ENCODE assay signal across 8 mouse cellular contexts in genomic region chr11:29267824-29268223, GRCm38 (mm10). TPM values are rescaled to one million over a fixed set of nuclear protein-coding genes. Genes with fewer than 3 reads are reported as not detected.
A peak's percentile ranks its signal among the peaks of the same experiment; 100 is the strongest.
DNase-seq lines count a peak whose midpoint lies in the region; ATAC-seq and TF ChIP-seq lines count a peak whose summit lies in the region.
"Had no signal": no experiment of that assay in that cellular context is flagged by ENCODE, and none has a peak within 500 bp of the region (broad histone marks: within the 10 kb centered on the region; RNA-seq: fewer than 3 reads in every experiment).

No protein-coding gene starts in this region.

- peak; percentile 8 for DNase-seq in thymus, adult 2 months
- no peak for DNase-seq in thymus, adult 18-20 months
- peak; percentile 35 for DNase-seq in adrenal gland, postnatal 25 days
- DNase-seq in embryonic facial prominence, embryonic 14.5 days (ENCODE audit: low spot score): peak; percentile 64
- DNase-seq in kidney, adult 2 months: peak; percentile 56
- DNase-seq in lung, adult 2 months: no peak
- peak; percentile 25 for DNase-seq in right cerebral cortex, postnatal 14 days

- TF ChIP-seq POLR2A in thymus, adult 2 months (IDR thresholded peaks at IDR 0.05; ENCODE audit: control insufficient read depth, extremely low read depth, insufficient read depth, low read length, poor library complexity): no peak
- no peak for TF ChIP-seq POLR2A in kidney, adult 2 months (IDR thresholded peaks at IDR 0.05; ENCODE audit: low read depth, low read length)
- TF ChIP-seq POLR2A in lung, adult 2 months (IDR thresholded peaks at IDR 0.05; ENCODE audit: borderline replicate concordance, extremely low read depth, low read depth, low read length): no peak

- no peaks in the 10 kb centered on the region for H3K4me1 ChIP-seq in thymus, adult 2 months (replicated peaks; ENCODE audit: control insufficient read depth, insufficient read depth, low read length)
- H3K4me1 ChIP-seq in embryonic facial prominence, embryonic 14.5 days (ENCODE audit: control insufficient read depth, insufficient read depth, low read length): no peaks in the 10 kb centered on the region
- H3K4me1 ChIP-seq in kidney, adult 2 months (ENCODE audit: control insufficient read depth, insufficient read depth, low read length): no peaks in the 10 kb centered on the region
- no peaks in the 10 kb centered on the region for H3K4me1 ChIP-seq in lung, adult 2 months (ENCODE audit: control insufficient read depth, insufficient read depth, low read length)

- no peak overlapping the region for H3K27ac ChIP-seq in thymus, adult 2 months (ENCODE audit: control insufficient read depth, insufficient read depth, low read length)
- no peak overlapping the region for H3K27ac ChIP-seq in embryonic facial prominence, embryonic 14.5 days (replicated peaks; ENCODE audit: low read depth, low read length)
- no peak overlapping the region for H3K27ac ChIP-seq in kidney, adult 2 months (ENCODE audit: insufficient read depth, low read depth, low read length)

- H3K36me3 ChIP-seq in thymus, adult 2 months (ENCODE audit: control insufficient read depth, insufficient read depth, low read length): no peaks in the 10 kb centered on the region
- H3K36me3 ChIP-seq in embryonic facial prominence, embryonic 14.5 days (ENCODE audit: control insufficient read depth, insufficient read depth, low read length): no peaks in the 10 kb centered on the region
- no peaks in the 10 kb centered on the region for H3K36me3 ChIP-seq in kidney, adult 2 months (ENCODE audit: control insufficient read depth, insufficient read depth, low read length)

- H3K27me3 ChIP-seq in thymus, adult 2 months (ENCODE audit: control insufficient read depth, insufficient read depth, low read length): no peaks in the 10 kb centered on the region
- no peaks in the 10 kb centered on the region for H3K27me3 ChIP-seq in embryonic facial prominence, embryonic 14.5 days (replicated peaks; ENCODE audit: control insufficient read depth, insufficient read depth, low read length)
- H3K27me3 ChIP-seq in kidney, adult 2 months (replicated peaks; ENCODE audit: control insufficient read depth, insufficient read depth, low read length): no peaks in the 10 kb centered on the region

- no peak overlapping the region for H3K9ac ChIP-seq in embryonic facial prominence, embryonic 14.5 days (ENCODE audit: low read depth, low read length)

- H3K9me3 ChIP-seq in embryonic facial prominence, embryonic 14.5 days (ENCODE audit: control insufficient read depth, low read length): 0 out of 2 replicates have a peak, but pooled peaks cover 11% of the 10 kb centered on the region

- no peak for TF ChIP-seq CTCF in thymus, adult 2 months (IDR thresholded peaks at IDR 0.05; ENCODE audit: borderline replicate concordance, control insufficient read depth, extremely low read depth, insufficient read depth, low read length, poor library complexity)
- peak; percentile 56 for TF ChIP-seq CTCF in kidney, adult 2 months (conservative IDR thresholded peaks at IDR 0.05; ENCODE audit: insufficient read depth, insufficient read length, low read depth, low read length)
- TF ChIP-seq CTCF in lung, adult 2 months (IDR thresholded peaks at IDR 0.05; ENCODE audit: insufficient read depth, low read length): peak; percentile 26; the same call in 1 of the 2 replicates

- H3K4me3 ChIP-seq in thymus, adult 2 months (ENCODE audit: control insufficient read depth, insufficient read depth, low read length): no peak overlapping the region
- no peak overlapping the region for H3K4me3 ChIP-seq in embryonic facial prominence, embryonic 14.5 days (ENCODE audit: low read depth, low read length)
- H3K4me3 ChIP-seq in kidney, adult 2 months (ENCODE audit: insufficient read depth, low read depth, low read length): no peak overlapping the region
- no peak overlapping the region for H3K4me3 ChIP-seq in lung, adult 2 months (replicated peaks; ENCODE audit: extremely low read depth, low read depth, low read length)
- H3K4me3 ChIP-seq: megakaryocyte, embryonic 14.5 days had no signal

- WGBS in thymus, adult 2 months: 20% methylated on average over 3 of the region's 3 CpGs
- 22% methylated on average over 3 of the region's 3 CpGs for WGBS in embryonic facial prominence, embryonic 14.5 days
- 23% methylated on average over 3 of the region's 3 CpGs for WGBS in kidney, adult 2 months
- 20% methylated on average over 3 of the region's 3 CpGs for WGBS in lung, adult 2 months

- H3K4me2 ChIP-seq in embryonic facial prominence, embryonic 14.5 days (ENCODE audit: low read depth, low read length): no peak overlapping the region

- ATAC-seq in embryonic facial prominence, embryonic 14.5 days (ENCODE audit: low read depth): 0 out of 2 replicates have a peak, but pooled peaks have one; percentile 47

RNA-seq across cellular contexts. Expression of gene Cfap36, which starts 20.6 kb away (rescaled TPM):
- polyA plus RNA-seq in thymus, adult 2 months (2012; rRNA removed): 5.6 and 6.6 TPM in 2 replicates
- 56.7 and 57.2 TPM in 2 replicates for total RNA-seq in adrenal gland, postnatal 25 days (2021)
- 54.9 and 55.3 TPM in 2 replicates for polyA plus RNA-seq in embryonic facial prominence, embryonic 14.5 days (2014; fragmentation: Nextera tagmentation; extraction: Ambion mirVana)
- 9.9 and 10.0 TPM in 2 replicates for polyA plus RNA-seq in kidney, adult 2 months (2012; rRNA removed)
- polyA plus RNA-seq in lung, adult 2 months (2012; rRNA removed): 7.6 and 9.6 TPM in 2 replicates

Comparison
In these comparisons a context has a peak if more than half of its experiments do, and no peak if none do; other contexts are left out.
1. DNase-seq: peak in thymus, adult 2 months (single experiment), adrenal gland, postnatal 25 days (single experiment), embryonic facial prominence, embryonic 14.5 days (single experiment), kidney, adult 2 months (single experiment) and right cerebral cortex, postnatal 14 days (single experiment); none in thymus, adult 18-20 months (0 of 2) and lung, adult 2 months (single experiment).